Mouse (Mus musculus) ES-Bruce4 (cell line): Measurements from ENCODE around the gene Atf2.

Experiments
- CTCF ChIP-seq: IDR thresholded peaks from one replicate; pipeline ENCODE4 v1.8.1; 2011; ENCODE audit warnings: low read depth, low read length
- EP300 ChIP-seq: IDR thresholded peaks from 2 replicates; pipeline ENCODE4 v1.6.1; 2011; ENCODE audit warnings: low read depth, low read length; ENCODE audit not compliant: insufficient read depth

- TF ChIP-seq EP300 (no peak), CTCF (no peak)
These were observed 35.1 kb downstream of the Atf2 start for GRCm38 (mm10) chr2:73857352-73857751.
